Comparison of ENCODE assay signal across 26 mouse cellular contexts in the genomic region with DNA sequence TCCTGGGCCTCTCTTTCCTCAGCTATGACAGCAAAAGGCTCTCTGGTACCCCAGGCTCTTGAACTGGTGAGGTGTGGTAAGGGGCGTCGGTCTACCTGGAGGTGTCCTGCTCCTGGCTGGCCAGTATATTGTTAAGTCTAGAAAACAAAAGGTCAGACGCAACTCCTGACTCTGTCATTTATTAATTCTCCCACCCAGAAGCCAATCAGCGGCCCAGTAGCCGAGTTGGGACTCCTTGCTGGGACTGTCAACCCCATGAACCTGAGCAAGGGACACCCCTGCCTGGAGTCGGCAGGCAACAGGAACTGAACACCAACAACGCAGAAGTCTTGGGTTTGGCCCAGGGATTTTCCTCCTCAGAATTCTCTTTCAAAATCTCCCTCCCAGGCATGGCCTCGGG.
DNase-seq lines count a peak whose midpoint lies in the region; ATAC-seq and TF ChIP-seq lines count a peak whose summit lies in the region.
"Had no signal": no experiment of that assay in that cellular context is flagged by ENCODE, and none has a peak within 500 bp of the region (broad histone marks: within the 10 kb centered on the region; RNA-seq: fewer than 3 reads in every experiment).

No protein-coding gene starts in this region.

- TF ChIP-seq CTCF in E14TG2a.4 (conservative IDR thresholded peaks at IDR 0.05; ENCODE audit: low read length): no peak
- no peak for TF ChIP-seq CTCF in stomach, postnatal 0 days (IDR thresholded peaks at IDR 0.05; ENCODE audit: low read depth)

- no peak for TF ChIP-seq EP300 in stomach, postnatal 0 days (optimal IDR thresholded peaks at IDR 0.05)

- H3K9ac ChIP-seq in kidney, embryonic 15.5 days: no peak overlapping the region
- no peak overlapping the region for H3K9ac ChIP-seq in stomach, postnatal 0 days (ENCODE audit: low read length)
- H3K9ac ChIP-seq: embryonic facial prominence, embryonic 13.5 days; embryonic facial prominence, embryonic 15.5 days; forebrain, embryonic 12.5 days had no signal

- H3K27me3 ChIP-seq in kidney, embryonic 15.5 days: peaks cover 11% of the 10 kb centered on the region; the same call in 1 of the 2 replicates
- H3K27me3 ChIP-seq in E14TG2a.4 (ENCODE audit: insufficient read depth, low read length): no peaks in the 10 kb centered on the region
- H3K27me3 ChIP-seq in stomach, postnatal 0 days (ENCODE audit: control insufficient read depth, insufficient read depth, low read length): no peaks in the 10 kb centered on the region
- H3K27me3 ChIP-seq: Patski had no signal

- no peak overlapping the region for H3K4me2 ChIP-seq in kidney, embryonic 15.5 days
- no peak overlapping the region for H3K4me2 ChIP-seq in stomach, postnatal 0 days (replicated peaks; ENCODE audit: low read depth)
- H3K4me2 ChIP-seq: embryonic facial prominence, embryonic 13.5 days; embryonic facial prominence, embryonic 15.5 days; forebrain, embryonic 12.5 days had no signal

- H3K4me1 ChIP-seq in kidney, embryonic 15.5 days: peaks cover 4% of the 10 kb centered on the region; the same call in 1 of the 2 replicates
- H3K4me1 ChIP-seq in E14TG2a.4 (replicated peaks; ENCODE audit: low read depth, low read length): peaks cover 67% of the 10 kb centered on the region
- no peaks in the 10 kb centered on the region for H3K4me1 ChIP-seq in stomach, postnatal 0 days (replicated peaks; ENCODE audit: control insufficient read depth, insufficient read depth)

- H3K9me3 ChIP-seq in kidney, embryonic 15.5 days (replicated peaks): no peaks in the 10 kb centered on the region
- H3K9me3 ChIP-seq in E14TG2a.4 (ENCODE audit: low read length): peaks cover 2% of the 10 kb centered on the region; the same call in 1 of the 2 replicates
- H3K9me3 ChIP-seq in stomach, postnatal 0 days (ENCODE audit: control insufficient read depth, low read length): no peaks in the 10 kb centered on the region
- H3K9me3 ChIP-seq: embryonic facial prominence, embryonic 13.5 days; embryonic facial prominence, embryonic 15.5 days; G1E had no signal

- no peak overlapping the region for H3K4me3 ChIP-seq in kidney, embryonic 15.5 days (replicated peaks)
- peak overlapping the region; percentile 45 for H3K4me3 ChIP-seq in E14TG2a.4 (replicated peaks; ENCODE audit: low read length)
- H3K4me3 ChIP-seq in stomach, postnatal 0 days (ENCODE audit: low read depth, low read length): no peak overlapping the region
- H3K4me3 ChIP-seq: embryonic facial prominence, embryonic 13.5 days; embryonic facial prominence, embryonic 15.5 days; erythroblast, embryonic 14.5 days; forebrain, embryonic 10.5 days; forebrain, embryonic 12.5 days had no signal

- WGBS in kidney, embryonic 15.5 days: 83% methylated on average over 8 of the region's 8 CpGs
- WGBS in stomach, postnatal 0 days: 86% methylated on average over 8 of the region's 8 CpGs

- no peaks in the 10 kb centered on the region for H3K36me3 ChIP-seq in kidney, embryonic 15.5 days
- no peaks in the 10 kb centered on the region for H3K36me3 ChIP-seq in E14TG2a.4 (ENCODE audit: insufficient read depth, low read length)
- no peaks in the 10 kb centered on the region for H3K36me3 ChIP-seq in stomach, postnatal 0 days (ENCODE audit: control insufficient read depth, insufficient read depth, low read length)
- H3K36me3 ChIP-seq: embryonic facial prominence, embryonic 13.5 days; embryonic facial prominence, embryonic 15.5 days; forebrain, embryonic 10.5 days; forebrain, embryonic 12.5 days; G1E had no signal

- H3K27ac ChIP-seq in kidney, embryonic 15.5 days: no peak overlapping the region
- H3K27ac ChIP-seq in stomach, postnatal 0 days (replicated peaks): no peak overlapping the region
- H3K27ac ChIP-seq: embryonic facial prominence, embryonic 13.5 days; embryonic facial prominence, embryonic 15.5 days; forebrain, embryonic 12.5 days had no signal

- no peak for DNase-seq in kidney, adult 9 months
- no peak for DNase-seq in stomach, postnatal 0 days (ENCODE audit: low spot score)
- DNase-seq in thymus, postnatal 4 days: no peak
- DNase-seq: adrenal gland, adult 2 months; adrenal gland, postnatal 10 days; adrenal gland, postnatal 25 days; cerebellum, adult 11 months; cerebellum, adult 18-20 months; cerebellum, adult 8-10 months; cerebellum, adult 9-11 months; cerebellum, postnatal 14 days; cerebellum, postnatal 36 days; embryo, embryonic 11 days had no signal

- 0 out of 2 replicates have a peak, but pooled peaks have one; percentile 24 for ATAC-seq in kidney, embryonic 15.5 days (replicated peaks; ENCODE audit: low FRiP score)
- ATAC-seq in stomach, postnatal 0 days (ENCODE audit: low FRiP score, low TSS enrichment): 0 out of 2 replicates have a peak, but pooled peaks have one; percentile 10
- ATAC-seq in monocyte, adult 5-6 weeks (replicated peaks; ENCODE audit: insufficient number of reproducible peaks, low FRiP score, low TSS enrichment, poor library complexity, severe bottlenecking): no peak
- ATAC-seq: activated CD4-positive, CD25-positive, alpha-beta regulatory T cell, adult 4 months; forebrain, embryonic 14.5 days; forebrain, embryonic 16.5 days; Patski had no signal
